Mouse (Mus musculus) layer of hippocampus, postnatal 10 days (tissue): ENCODE data around the gene Asl. TPM values are rescaled to one million over a fixed set of nuclear protein-coding genes. Genes with fewer than 3 reads are reported as not detected.

Experiments
- total RNA-seq, 2 experiments: library from RNA; stranded (reverse); gene quantifications; 2 replicates each; pipeline ENCODE4 v1.2.3; 2021

Gene Asl
- total RNA-seq, 2 experiments from 2014 or later = 22.0 to 23.5 TPM

Other genes with a start within 250 kb of the Asl start
- gene Psph, start 241.8 kb downstream of the Asl start, total RNA-seq = 10 to 100 TPM; 23.7 to 28.5 TPM
- gene Sumf2, start 182.3 kb downstream of the Asl start, total RNA-seq = 10 to 100 TPM; 19.9 to 25.8 TPM
- 100 to 1,000 TPM; 411 to 434 TPM for gene Chchd2, start 141.8 kb downstream of the Asl start, total RNA-seq
- gene Zbed5, start 133.5 kb downstream of the Asl start, total RNA-seq = 1 to 10 TPM; 4.7 to 5.6 TPM
- gene Phkg1, start 130.7 kb downstream of the Asl start, total RNA-seq = 10 to 100 TPM; 12.6 to 15.9 TPM
- 1 to 10 TPM; 2.2 to 2.7 TPM for gene Nupr1l, start 120.7 kb downstream of the Asl start, total RNA-seq
- gene Vkorc1l1, start 87.3 kb downstream of the Asl start, total RNA-seq = 10 to 100 TPM; 46.7 to 49.4 TPM
- gene Gusb, start 26.2 kb downstream of the Asl start, total RNA-seq = 10 to 100 TPM; 15.6 to 15.9 TPM
- gene Crcp, start within 50 bp of the Asl start, total RNA-seq = 10 to 100 TPM; 34.4 to 34.7 TPM
- 10 to 100 TPM; 41.1 to 41.8 TPM for gene Tpst1, start 44.1 kb upstream of the Asl start, total RNA-seq
- 10 to 100 TPM; 13.1 to 14.0 TPM for gene Kctd7, start 115.6 kb upstream of the Asl start, total RNA-seq
- 10 to 100 TPM; 31.8 to 38.1 TPM for gene Rabgef1, start 142.6 kb upstream of the Asl start, total RNA-seq
- gene Tmem248, start 187.8 kb upstream of the Asl start, total RNA-seq = 10 to 100 TPM; 36.1 to 37.0 TPM
- gene Sbds, start 226.3 kb upstream of the Asl start, total RNA-seq = 10 to 100 TPM; 50.5 to 53.1 TPM
- gene Tyw1, start 226.4 kb upstream of the Asl start, total RNA-seq = 10 to 100 TPM; 16.9 to 18.4 TPM